Mouse (Mus musculus) liver, adult 2 months (tissue): ENCODE data around the gene Ncapg2.

ENCODE experiments used
- CTCF ChIP-seq: fragments of 200-500 bp; IDR thresholded peaks from 2 replicates; pipeline ENCODE4 v1.5.1; 2011; ENCODE audit warnings: low read depth, low read length, control low read depth
- POLR2A ChIP-seq: fragments of 200-500 bp; IDR thresholded peaks from 2 replicates; pipeline ENCODE4 v1.6.1; 2011; ENCODE audit warnings: low read length, control low read depth; ENCODE audit not compliant: insufficient read depth; ENCODE audit errors: extremely low read depth

DNA sequence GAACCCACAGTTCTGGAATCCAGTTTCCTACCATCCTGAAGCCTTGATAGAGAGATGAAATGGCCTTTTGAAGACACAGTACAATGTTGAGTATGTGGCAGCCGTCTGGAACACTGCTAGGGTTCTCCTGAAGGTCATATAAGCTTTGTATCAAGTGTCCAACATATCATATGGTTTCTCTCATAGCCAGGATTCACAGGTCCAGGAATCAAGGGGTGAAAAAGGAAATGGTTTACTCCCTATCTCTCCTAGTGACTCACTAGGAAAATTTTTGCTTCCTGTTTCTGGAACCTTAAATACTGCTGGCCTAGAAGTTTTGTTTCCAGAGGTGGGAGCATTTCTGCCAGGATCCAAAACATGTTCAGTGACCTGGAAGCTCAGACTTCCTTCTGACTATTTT lies 15.3 kb upstream of the Ncapg2 start:
- TF ChIP-seq POLR2A (no peak), CTCF (no peak)
